Mouse (Mus musculus): ENCODE results near the gene Fbll1.
A peak's percentile ranks its signal among the peaks of the same experiment; 100 is the strongest.
"Not testable (repeated sequence)": the region's sequence is repeated elsewhere in the genome, so short reads cannot be mapped to it uniquely, and the experiment has no call there.

Fbll1 gene

DNA sequence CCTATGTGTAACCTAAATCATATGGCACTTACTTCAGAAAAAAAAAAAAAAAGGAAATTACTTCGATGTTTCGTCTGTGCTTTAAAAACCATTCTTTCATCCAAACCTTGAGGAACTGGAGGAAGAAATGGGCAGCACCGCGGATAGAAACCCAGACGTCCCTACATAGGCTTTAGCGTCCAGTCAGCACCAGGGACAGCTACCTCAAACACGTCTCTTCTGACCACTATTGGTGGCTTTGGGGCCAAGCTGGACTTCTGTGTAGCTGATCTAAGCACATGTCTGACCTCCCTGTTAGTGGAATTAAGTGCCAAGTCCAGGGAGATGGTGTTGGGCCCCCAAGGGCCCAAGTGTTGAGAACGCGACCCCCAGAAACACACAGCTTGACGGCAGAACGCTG, at the start of gene Fbll1:
Gene Fbll1, minus strand, starts transcription at position 11 of the 400 bp plus-strand sequence.
- peak; percentile 44 for DNase-seq (ENCODE audit: low read depth)

DNA sequence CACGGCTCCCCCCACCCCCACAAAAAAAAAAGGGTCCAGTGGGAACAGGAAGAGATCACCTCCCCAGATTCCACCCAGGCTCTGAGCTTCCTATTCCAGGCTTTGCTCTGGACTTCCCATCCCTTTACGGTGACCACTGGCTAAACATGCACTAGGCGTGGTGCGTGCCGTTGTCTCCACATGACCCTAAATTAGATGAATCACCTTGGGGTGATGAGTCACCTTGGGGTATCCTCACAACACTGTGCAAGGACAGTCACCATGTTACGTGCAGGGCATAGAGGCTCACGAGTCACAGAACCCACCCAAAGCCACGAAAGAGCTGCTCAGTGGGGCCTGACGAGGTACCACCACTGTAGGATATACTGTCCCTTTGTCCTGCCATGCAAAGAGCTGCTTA, 45.6 kb upstream of the Fbll1 start:
- DNase-seq (ENCODE audit: low read depth), result no peak

DNA sequence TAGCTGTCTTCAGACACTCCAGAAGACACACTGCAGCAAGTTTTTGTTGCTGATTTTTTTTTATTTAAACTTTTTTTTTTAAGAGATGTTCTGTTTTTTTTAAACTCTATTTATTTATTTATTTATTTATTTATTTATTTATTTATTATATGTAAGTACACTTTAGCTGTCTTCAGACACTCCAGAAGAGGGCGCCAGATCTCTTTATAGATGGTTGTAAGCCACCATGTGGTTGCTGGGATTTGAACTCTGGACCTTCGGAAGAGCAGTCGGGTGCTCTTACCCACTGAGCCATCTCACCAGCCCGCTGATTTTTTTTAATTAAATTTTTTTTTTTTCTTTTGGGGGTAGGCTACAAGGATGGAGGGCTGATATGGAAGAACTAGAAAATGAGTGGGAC, 43.9 kb upstream of the Fbll1 start:
- peak; percentile 32 for DNase-seq (ENCODE audit: low read depth)

DNA sequence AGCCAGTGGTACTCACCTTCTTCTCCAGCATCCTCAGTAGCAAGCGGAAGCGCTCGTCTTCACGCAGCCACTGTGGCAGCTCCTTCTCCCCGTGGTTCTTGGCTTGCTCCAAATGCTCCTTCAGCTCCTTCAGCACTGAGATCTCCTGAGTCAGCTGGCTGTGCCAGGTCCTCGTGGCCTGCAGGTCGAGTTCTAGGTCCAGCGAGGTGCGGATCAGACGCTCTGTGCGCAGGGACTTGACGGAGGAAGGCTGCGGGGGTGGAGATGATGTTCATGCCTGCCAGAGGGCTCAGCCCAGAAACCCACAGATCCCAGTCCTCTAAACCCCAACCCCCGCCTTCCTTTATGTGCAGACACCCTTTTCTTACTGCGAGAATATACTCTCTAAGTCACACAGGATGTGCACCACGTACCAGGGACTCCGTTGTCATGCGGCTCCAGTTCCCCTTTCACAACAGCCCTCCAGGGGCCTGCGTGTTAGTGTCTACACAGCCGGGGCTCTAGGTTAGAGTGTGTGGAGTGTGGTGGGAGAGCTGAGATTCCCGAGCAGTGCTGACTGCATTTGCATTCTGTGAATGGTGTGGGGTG, 43.1 kb upstream of the Fbll1 start:
- DNase-seq (ENCODE audit: low read depth), result peak; percentile 60

DNA sequence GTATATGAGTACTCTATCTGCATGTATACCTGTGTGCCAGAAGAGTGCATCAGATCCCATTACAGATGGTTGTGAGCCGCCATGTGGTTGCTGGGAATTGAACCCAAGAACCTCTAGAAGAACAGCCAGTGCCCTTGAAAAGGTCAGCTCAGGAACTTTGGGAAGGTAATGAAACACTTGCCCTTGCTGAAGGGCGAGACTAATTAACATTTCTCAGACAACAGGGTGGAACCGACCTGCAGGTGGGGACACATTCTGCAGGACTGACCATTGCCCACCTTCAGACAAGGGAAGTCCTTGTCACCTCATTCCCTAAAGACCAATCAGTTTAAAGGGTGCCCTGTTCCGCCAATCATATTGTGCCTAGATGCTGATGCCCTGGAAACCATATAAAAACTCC, 42.1 kb upstream of the Fbll1 start:
- DNase-seq (ENCODE audit: low read depth), result not testable (repeated sequence)

DNA sequence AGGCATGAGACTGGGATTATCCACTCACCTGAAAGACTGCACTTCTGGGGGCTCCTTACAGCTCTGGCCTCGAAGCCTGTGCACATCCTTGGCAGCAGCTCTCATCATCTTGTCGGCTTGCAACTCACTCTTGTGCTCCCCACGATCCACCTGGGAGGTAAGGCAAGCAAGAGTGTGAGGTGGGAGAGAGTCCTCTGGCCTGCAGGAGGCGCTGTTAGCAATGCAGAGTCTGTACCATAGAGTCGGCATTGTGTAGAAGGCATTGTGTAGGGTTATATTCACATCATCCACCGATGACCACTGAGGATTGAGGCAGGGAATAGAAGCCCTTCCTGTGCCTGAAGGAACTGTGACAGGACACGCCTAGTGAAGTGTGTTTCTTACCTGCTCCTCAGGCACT, 41.6 kb upstream of the Fbll1 start:
- DNase-seq (ENCODE audit: low read depth), result peak; percentile 63

DNA sequence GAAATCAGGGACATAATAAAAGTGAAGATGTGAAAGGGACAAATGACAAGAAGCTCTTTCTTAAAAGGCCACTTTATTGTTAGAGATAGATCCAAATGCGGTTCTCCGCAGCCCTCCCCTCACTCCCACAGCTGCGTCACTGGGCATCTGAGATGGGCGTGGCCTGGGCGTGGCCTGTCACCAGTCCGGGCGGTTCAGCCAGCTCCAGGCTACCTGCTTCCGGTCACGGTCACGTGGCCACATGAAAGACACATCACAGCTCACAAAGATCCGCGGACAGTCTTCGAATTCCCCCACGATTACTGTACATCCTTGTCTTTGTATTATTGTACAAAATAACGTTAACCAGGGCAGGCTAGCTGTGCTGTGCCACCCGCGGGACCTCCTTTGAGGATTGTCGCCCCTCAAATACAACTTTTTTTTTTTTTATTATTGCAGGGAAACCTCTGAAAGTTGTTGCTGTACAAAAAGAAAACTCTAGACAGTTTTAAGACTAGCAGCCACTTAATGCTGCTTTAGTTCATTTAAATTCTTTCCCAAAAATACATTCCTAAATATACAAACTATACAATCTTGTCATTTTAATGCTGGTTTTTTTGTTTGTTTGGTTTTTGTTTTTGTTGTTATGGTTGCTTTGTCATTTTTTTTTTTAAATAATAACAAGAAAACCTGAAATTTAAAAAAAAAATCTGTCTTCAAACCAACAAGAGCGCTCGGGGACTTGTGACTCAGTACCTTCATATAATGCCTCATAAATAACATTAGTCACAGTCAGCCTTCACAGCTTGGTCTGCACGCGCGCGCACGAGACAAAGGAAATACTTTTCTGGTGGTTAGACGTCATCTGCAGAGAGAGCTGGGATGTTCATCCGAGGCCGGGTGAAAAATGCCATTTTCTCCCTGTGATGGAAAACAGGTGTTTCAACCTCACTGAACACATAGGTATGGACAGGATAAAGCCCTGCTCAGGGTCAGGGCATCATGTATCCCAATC, 40.0 kb upstream of the Fbll1 start:
- peak; percentile 89 for DNase-seq (ENCODE audit: low read depth)

DNA sequence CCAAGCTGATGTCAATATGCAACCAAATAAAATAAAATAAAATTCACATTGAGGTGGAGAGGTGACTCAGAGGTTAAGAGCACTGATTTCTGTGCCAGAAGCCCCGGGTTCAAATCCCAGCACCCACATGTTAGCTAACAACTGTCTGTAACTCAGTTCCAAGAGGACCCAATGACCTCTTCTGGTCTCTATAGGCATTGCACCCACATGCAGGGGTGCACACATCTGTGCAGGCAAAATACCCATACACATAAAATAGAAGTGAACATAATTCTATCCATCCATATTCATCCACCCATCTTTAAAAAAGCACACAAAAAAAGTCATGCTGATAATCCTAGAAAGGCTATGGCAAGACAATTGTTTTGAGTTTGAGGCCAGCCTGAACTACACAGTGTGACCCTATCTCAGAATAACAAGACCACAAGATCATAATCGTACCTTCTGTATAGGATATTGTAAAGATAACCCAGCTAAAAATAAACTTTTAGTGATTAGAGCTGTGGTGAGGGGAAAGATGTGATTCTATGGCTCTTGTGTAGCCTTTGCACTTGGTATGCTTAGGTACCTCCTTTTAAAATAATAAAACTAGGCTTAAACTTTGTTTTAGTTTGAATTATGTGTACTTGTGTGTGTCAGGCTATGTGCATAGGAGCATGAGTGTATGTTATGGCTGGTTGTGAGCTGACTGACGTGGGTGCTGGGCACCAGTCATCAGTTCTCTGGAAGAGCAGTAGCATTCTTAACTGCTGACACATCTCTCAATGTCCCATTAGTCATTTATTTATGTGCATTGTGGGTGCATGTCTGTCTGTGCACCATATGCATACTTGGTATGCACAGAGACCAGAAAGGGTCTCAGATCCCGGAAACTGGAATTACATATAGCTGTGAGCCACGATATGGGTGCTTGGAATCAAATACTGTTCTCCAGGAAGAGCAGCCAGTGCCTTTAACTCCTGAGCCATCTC, 38.8 kb upstream of the Fbll1 start:
- DNase-seq (ENCODE audit: low read depth), result peak; percentile 31

DNA sequence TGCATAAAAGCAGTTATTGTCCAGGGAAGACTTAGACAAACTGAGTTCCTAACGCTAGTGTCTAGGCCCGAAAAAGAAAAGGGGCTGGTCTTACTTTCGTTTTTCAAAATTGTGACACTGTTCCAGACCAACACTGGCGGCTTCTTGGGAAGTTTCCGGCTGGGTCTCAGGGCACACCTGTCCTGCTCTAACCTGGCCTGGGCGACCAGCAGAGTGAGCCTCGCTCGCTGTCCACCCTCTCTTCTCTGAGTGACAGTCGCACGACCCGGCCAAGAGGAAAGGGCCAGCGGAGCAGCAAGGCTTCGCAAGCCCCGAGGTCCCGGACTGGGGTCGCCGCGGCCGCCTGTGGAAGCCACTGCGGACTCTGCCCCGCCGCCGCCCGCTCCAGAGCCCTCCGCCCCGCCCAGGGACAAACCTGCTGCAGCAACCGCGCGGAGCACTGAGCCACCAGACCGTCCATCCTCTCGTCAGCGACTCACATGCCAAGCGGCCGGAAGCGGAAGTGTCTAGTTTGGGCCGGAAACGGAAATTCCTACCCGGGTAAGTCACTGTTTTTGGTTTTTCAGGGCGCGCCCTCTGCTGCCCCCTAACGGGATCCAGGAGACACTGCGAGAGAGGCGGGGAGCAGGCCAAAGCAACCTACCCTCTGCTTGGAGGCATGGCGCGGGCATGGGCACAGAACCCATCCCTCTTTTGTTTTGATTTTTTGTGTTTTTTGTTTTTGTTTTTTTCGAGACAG, 35.5 kb upstream of the Fbll1 start, which contains the start of gene Rars:
Gene Rars, minus strand, starts transcription at position 485 of the 739 bp plus-strand sequence.
- DNase-seq (ENCODE audit: low read depth), result peak; percentile 98

DNA sequence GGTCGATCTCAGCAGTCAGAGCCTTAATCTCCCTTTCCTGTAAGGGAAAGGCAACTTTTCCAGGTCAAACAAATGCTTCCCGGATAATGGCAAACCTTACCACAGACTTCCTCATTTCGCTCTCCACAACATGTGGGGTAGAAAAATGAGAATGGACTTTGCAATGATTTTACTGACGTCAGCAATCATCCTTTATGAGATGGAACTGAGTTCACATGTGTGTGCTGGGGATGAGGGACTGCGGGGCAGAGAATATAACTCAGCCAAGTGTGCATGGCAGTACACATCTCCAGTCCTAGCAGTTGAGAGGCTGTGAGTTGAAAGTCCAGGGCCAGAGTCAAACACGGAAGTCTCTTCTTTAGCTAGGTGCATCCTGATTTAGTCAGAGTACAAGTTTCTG, 34.6 kb upstream of the Fbll1 start:
- no peak for DNase-seq (ENCODE audit: low read depth)

DNA sequence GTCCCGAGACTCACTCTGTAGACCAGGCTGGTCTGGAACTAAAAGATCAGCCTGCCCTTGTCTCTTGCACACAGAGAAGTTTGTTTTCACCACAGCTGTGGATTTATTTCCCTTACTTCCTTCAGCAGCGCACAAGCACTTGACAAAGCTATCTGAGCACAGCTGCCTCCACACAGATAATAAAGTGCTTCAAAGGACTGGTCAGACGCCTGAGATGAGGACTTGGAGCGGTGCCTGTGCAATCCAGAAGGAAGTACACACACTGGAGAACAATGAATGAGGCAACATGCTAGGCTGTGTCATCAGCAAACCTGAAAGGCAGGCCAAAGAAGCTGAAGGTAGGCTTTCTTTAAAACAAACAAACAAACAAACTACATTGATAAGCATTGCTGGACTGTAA, 33.5 kb upstream of the Fbll1 start:
- no peak for DNase-seq (ENCODE audit: low read depth)

DNA sequence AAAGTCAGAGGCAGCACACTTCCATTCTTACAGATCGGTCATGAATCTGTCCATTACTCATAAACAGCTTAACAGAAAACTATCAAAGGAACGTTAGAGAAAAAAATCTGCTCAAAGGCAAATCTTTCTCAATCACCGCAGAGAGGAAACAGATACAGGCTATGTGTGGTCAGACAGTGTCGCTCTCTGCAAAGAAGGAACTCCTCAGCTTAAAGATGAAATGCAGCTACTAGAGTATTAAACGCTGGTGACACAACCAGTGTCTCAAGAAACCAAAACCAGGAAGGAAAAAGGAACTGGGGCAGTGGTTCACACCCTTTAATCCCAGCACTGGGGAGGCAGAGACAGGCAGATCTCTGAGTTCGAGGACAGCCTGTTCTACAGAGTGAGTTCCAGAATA, 29.0 kb upstream of the Fbll1 start:
- DNase-seq (ENCODE audit: low read depth), result no peak

DNA sequence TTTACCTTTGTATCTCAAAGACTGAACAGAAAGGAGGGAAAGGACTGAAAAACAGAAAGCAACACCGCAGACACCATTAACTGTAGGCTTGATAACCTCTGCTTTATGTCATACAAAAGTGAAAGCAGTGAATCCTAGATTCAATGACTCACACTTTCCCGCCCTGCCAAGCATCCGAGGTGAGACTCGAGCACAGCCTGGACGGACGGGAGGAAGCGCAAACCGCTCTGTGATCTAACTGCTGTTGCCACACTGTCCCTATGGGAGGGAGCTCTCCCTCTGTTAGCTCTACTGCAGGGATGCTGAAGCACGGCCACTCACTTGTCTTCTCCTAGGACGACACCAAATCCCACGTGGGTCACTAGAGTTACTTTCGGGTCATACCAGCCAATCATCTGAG, 17.6 kb upstream of the Fbll1 start:
- no peak for DNase-seq (ENCODE audit: low read depth)

DNA sequence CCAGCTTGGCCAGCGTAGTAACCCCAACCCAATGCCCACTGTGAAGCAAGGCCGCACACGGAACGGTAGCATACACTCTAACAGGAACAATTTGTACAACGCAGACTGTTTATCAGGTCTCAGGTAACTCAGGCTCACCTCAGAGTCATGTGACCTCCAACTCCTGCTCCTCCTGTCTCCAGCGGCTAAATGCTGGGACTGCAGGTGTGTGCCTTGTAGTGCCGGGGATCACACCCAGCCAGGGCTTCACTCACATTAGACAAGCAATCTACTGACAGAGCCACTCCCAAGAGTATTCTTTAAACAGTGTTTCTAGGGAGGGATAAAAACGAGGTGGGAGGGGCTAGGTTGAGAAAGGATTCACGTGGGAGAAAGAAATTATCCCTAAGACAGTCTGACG, 12.8 kb upstream of the Fbll1 start:
- DNase-seq (ENCODE audit: low read depth), result no peak

DNA sequence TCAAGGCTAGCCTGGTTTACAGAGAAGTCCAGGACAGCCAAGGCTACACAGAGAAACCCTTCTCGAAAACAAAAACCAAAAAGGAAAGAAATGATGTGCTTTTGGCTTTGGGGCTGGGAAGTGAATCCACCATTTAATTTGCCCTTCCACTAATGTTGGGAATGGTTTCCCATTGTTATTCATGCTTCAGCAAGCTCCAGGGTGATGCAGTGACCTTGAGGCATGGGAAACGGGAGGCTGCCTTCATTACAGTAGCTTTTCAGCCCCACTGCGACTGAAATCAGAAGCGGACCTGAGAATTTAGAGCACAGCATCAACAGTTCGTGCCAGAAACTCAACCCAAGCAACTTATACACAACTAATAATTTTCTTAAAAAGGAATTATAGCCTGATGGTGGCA, 2.6 kb upstream of the Fbll1 start:
- DNase-seq (ENCODE audit: low read depth), result no peak

DNA sequence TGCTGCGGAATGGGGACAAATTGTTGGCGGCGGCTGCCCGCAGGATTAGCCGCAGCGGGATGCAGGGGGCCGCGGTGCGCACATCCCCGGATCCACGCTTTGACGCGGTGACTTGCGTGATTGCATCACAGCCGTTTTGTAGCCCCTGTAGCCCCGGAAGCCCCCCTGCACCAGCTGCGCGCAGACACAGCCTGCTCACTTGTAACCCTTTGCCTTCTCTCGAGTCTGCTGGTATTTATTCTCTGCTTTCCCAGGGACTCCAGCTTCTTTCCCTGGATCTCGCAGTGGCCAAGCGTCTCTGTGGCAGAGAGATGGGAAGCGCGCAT, 226 bp downstream of the Fbll1 start:
- DNase-seq (ENCODE audit: low read depth), result no peak

DNA sequence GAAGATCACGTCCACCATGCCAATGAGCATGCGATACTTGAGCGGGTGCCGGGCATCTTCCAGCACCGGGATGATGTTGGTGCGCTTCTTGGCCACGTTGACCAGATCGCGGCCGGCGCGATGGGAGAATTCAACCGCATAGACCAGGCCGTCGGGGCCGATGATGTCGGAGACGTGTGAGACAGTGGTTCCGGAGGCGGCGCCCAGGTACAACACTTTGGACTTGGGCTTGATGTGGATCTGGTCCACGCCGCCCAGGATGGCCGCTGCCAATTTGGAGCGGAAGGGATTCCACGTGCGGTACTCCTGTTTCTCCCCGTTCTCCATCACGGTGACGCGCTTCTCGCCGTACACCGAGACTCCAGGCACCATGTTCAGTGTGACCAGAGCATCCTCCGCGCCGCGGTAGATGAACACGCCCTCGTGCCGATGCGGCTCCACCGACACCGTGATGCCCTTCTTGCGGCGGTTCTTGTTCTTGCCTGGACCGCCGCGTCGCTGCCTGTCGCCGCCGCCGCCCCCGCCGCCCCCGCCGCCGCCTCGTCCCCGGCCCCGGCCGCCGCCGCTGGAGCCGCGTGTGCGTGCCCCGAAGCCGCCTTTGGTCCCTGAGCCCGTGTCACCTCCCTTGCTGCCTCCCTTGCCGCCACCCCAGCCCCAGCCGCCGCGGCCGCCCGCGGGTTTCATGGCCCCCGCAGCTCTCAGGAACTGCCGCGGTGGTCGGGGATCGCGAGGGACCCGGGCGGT, 761 bp downstream of the Fbll1 start:
- DNase-seq (ENCODE audit: low read depth), result peak; percentile 10

DNA sequence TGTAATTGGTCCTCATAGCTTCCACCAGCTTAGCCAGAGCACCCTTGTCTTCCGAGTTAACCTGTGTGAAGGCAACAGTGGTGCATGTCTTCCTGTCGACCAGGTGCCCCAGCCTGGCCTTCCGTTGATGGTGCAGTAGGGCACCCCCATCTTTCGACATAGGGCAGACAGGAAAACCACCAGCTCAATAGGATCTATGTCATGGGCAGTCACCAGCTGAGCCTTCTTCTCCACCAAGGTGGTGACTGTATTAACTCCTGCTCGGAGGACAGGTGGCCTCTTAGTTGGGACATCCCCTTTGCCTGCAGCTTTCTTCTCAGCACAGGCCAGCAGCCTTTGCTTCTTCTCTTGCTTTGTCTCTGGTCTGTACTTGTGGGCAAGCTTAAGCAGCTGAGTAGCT, 5.9 kb downstream of the Fbll1 start:
- DNase-seq (ENCODE audit: low read depth), result not testable (repeated sequence)

DNA sequence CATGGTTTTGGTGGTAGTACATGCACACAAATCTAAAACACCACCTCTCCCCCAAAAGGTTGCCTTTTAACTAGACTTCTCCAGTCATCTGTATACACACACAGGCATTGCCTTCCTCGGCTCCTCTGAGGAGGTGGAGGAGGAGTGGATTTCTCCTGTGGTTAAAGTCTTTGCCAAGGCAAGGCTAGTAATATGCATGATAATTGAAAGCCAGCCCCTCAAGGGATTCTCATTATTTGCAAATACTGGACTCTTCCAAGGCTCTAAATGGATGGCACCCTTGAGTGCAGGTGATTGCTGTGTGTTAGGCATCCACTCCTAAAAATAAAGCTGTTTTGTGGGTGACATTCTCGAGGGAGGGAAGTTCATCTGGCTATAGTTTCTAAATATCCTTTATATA, 10.2 kb downstream of the Fbll1 start:
- DNase-seq (ENCODE audit: low read depth), result no peak

DNA sequence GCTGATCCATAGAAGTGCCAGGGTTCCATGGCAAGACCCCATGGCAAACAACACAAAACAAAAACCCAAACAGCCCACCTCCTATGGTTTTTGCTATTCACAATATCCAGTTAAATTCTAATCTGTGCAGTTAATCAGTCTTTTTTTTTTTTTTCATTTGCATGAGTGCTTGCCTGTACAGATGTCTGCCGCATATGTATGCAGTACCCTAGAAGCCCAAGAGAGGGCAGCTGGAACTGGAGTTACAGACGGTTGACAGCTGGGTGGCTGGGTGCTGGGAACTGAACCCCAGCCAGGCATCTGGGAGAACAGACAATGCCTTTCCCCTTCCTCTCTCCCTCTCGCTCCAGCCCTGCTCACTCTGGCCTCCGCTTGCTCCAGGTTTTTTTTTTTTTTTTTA, 14.1 kb downstream of the Fbll1 start:
- no peak for DNase-seq (ENCODE audit: low read depth)

DNA sequence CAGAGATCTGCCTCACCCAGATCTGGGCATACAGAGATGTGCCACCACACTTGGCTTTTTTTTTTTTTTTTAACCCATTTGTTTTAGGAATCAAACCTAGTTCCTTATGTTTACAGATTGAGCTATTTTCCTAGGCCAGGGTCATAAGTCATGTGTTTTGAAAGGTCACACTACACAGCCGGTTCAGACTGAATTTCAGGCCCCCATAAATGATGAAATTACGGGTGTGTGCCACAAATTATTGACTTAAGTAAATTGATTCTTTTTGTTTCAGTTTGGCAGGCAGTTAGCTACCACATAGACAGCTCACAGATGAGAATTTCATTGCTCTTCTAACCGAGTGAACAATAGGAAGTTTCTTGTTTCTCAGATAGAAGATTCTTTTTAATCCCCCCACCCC, 14.7 kb downstream of the Fbll1 start:
- DNase-seq (ENCODE audit: low read depth), result no peak

Measured in induced T-regulatory cell, adult 2 months (primary cell).